Mouse (Mus musculus): ENCODE measurements around the gene Slc1a1.

GRCm38 (mm10) chr19:28864981-28865380, 30.1 kb downstream of the Slc1a1 start:
- no peak for TF ChIP-seq CTCF (IDR thresholded peaks at IDR 0.05; ENCODE audit: extremely low read depth, insufficient read length, insufficient replicate concordance, low read depth, low read length)
- no peak for TF ChIP-seq POLR2A (IDR thresholded peaks at IDR 0.05; ENCODE audit: low read depth, low read length)

All from small intestine, adult 2 months (tissue).